Mouse (Mus musculus) C2C12 (cell line): ENCODE results near the gene Pdxk. TPM values are rescaled to one million over a fixed set of nuclear protein-coding genes. Genes with fewer than 3 reads are reported as not detected.

Experiments
- H3K27me3 ChIP-seq: one replicate; pipeline ENCODE4 v1.6.1; 2011; ENCODE audit not compliant: control insufficient read depth, insufficient read depth, insufficient read length
- H3K36me3 ChIP-seq: one replicate; pipeline ENCODE4 v1.6.1; 2011; ENCODE audit not compliant: control insufficient read depth, insufficient read depth
- H3K4me3 ChIP-seq: one replicate; pipeline ENCODE4 v1.5.1; 2011; ENCODE audit warnings: mild to moderate bottlenecking, control low read depth; ENCODE audit not compliant: poor library complexity, insufficient read depth, severe bottlenecking
- H3K79me2 ChIP-seq: one replicate; pipeline ENCODE4 v1.6.1; 2011; ENCODE audit not compliant: control insufficient read depth, insufficient read depth
- H3K79me3 ChIP-seq: one replicate; pipeline ENCODE4 v1.6.1; 2011; ENCODE audit warnings: low read depth, control low read depth
- H3ac ChIP-seq: one replicate; pipeline ENCODE3; 2011; ENCODE audit warnings: low read depth; ENCODE audit not compliant: control insufficient read depth, insufficient read length
- CEBPB ChIP-seq: IDR thresholded peaks from one replicate; pipeline ENCODE4 v1.6.1; 2011; ENCODE audit warnings: low read depth, mild to moderate bottlenecking, control low read depth, moderate library complexity
- CTCF ChIP-seq: IDR thresholded peaks from one replicate; pipeline ENCODE4 v1.5.1; 2011; ENCODE audit not compliant: control insufficient read depth, insufficient read depth, insufficient read length
- FOSL1 ChIP-seq: IDR thresholded peaks from one replicate; pipeline ENCODE4 v1.8.0; 2011; ENCODE audit warnings: mild to moderate bottlenecking, low read length; ENCODE audit not compliant: poor library complexity, insufficient read depth, severe bottlenecking
- MAX ChIP-seq: IDR thresholded peaks from one replicate; pipeline ENCODE4 v1.6.1; 2011; ENCODE audit warnings: mild to moderate bottlenecking, control low read depth
- MYOD1 ChIP-seq: IDR thresholded peaks from one replicate; pipeline ENCODE4 v1.6.1; 2011; ENCODE audit warnings: low read depth; ENCODE audit not compliant: control insufficient read depth, insufficient read length
- MYOG ChIP-seq: IDR thresholded peaks from one replicate; pipeline ENCODE4 v1.6.1; 2011; ENCODE audit not compliant: control insufficient read depth, insufficient read length; ENCODE audit errors: extremely low read depth
- USF1 ChIP-seq: IDR thresholded peaks from one replicate; pipeline ENCODE4 v1.6.1; 2011; ENCODE audit warnings: low read depth, mild to moderate bottlenecking, control low read depth, moderate library complexity
- polyA plus RNA-seq: library from polyadenylated mRNA; unstranded; fragments of >200 nt; fragmentation: generic; extraction: Trizol; gene quantifications from one replicate; pipeline ENCODE4 v1.2.1, GENCODE M21; 2012; ENCODE audit warnings: missing spikeins

The Pdxk gene
- polyA plus RNA-seq, 1 experiment: 10.6 TPM

DNA sequence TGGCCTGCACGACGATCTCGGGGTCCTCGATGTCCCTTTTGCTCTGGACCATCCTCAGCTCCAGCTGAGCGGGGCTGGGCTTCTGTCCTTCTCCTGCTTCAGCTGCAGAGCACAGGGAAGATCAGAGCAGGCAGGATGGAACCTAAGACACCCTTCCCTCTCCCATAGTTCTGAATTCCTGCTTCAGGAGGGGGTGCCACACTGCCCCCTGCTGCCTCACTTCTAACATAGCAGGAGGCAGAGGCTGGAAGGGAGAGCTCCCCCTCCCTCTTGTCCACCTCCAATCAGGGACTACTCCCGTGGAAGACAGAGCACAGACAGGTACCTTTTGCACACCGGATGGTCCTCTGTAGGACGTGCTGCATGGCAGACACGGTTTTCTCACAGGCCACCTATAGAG, 24.0 kb downstream of the Pdxk start:
- no peak overlapping the region for H3K4me3 ChIP-seq
- no peaks in the 10 kb centered on the region for H3K79me2 ChIP-seq
- H3K27me3 ChIP-seq: no peaks in the 10 kb centered on the region
- no peak overlapping the region for H3ac ChIP-seq
- TF ChIP-seq USF1 (no peak), FOSL1 (no peak), CEBPB (no peak), CTCF (peak; percentile 52), MYOG (no peak), MAX (no peak), MYOD1 (no peak)
- H3K36me3 ChIP-seq: peaks cover 5% of the 10 kb centered on the region
- H3K79me3 ChIP-seq: no peaks in the 10 kb centered on the region

GRCm38 (mm10) chr10:78439990-78440389, 24.8 kb downstream of the Pdxk start:
- TF ChIP-seq MAX (no peak), USF1 (no peak), CTCF (no peak), CEBPB (no peak), MYOD1 (no peak), MYOG (no peak), FOSL1 (no peak)

GRCm38 (mm10) chr10:78439550-78439949, 25.2 kb downstream of the Pdxk start:
- Histone ChIP-seq H3K27me3 (no peaks in the 10 kb centered on the region), H3K79me3 (no peaks in the 10 kb centered on the region), H3K36me3 (no peaks in the 10 kb centered on the region), H3ac (no peak overlapping the region), H3K4me3 (no peak overlapping the region), H3K79me2 (no peaks in the 10 kb centered on the region)
- no peak for TF ChIP-seq MAX
- TF ChIP-seq FOSL1: no peak
- no peak for TF ChIP-seq CEBPB
- TF ChIP-seq MYOG: no peak
- TF ChIP-seq MYOD1: no peak
- TF ChIP-seq USF1: no peak
- TF ChIP-seq CTCF: peak; percentile 17

More at GRCm38 (mm10) chr10:78439990-78440389, 24.8 kb downstream of the Pdxk start:
- Histone ChIP-seq H3ac (no peak overlapping the region), H3K4me3 (no peak overlapping the region), H3K79me2 (no peaks in the 10 kb centered on the region), H3K79me3 (no peaks in the 10 kb centered on the region), H3K27me3 (no peaks in the 10 kb centered on the region), H3K36me3 (no peaks in the 10 kb centered on the region)

DNA sequence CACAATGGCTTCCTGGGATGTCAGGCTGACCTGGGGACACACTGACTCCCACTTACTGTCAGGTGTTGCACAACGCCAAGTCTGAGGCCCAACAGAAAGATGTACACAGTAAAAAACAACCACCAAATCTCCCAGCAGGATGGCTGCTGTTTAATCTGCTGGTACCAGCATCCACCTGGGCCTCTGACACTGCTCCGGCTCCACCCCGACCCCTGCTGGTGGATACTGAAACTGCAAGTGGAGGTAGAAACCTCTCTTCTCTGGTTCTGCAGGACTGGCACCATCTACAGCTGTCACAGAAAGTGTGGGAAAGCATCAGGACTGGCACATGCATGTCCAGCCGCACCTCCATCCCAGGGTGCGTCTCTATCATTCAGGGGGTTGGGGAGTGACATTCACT, 26.7 kb downstream of the Pdxk start:
- H3K4me3 ChIP-seq: no peak overlapping the region
- no peaks in the 10 kb centered on the region for H3K79me2 ChIP-seq
- peak; percentile 74 for TF ChIP-seq CTCF
- no peak for TF ChIP-seq MYOG
- no peak for TF ChIP-seq MYOD1
- no peak for TF ChIP-seq USF1
- no peaks in the 10 kb centered on the region for H3K27me3 ChIP-seq
- H3K36me3 ChIP-seq: no peaks in the 10 kb centered on the region
- H3ac ChIP-seq: no peak overlapping the region
- H3K79me3 ChIP-seq: no peaks in the 10 kb centered on the region

DNA sequence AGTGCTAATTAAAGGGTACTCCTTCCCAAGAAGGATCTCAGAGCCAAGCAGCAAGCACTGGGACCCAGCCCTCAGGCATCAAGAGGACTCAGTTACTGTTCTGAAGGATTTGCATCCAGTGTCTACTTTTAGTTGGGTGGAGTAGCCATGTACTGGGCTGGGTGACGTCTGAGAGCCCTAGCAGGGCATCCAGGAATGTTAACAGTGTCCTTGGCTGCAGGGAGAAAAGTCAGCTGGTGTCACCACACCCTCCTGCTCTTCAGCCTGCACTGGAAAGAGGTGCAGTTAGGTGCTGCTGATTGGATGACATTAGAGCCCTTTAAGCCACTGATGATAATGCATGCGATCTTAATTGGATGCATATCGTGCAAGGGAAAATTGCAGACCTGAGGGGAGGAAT, 31.9 kb downstream of the Pdxk start:
- TF ChIP-seq FOSL1: no peak
- no peak for TF ChIP-seq CTCF
- no peak for TF ChIP-seq MYOG
- no peak for TF ChIP-seq MAX
- TF ChIP-seq USF1: no peak
- TF ChIP-seq CEBPB: no peak
- no peak for TF ChIP-seq MYOD1
- no peaks in the 10 kb centered on the region for H3K27me3 ChIP-seq
- H3K4me3 ChIP-seq: no peak overlapping the region
- peaks cover 11% of the 10 kb centered on the region for H3K36me3 ChIP-seq
- no peaks in the 10 kb centered on the region for H3K79me2 ChIP-seq
- no peak overlapping the region for H3ac ChIP-seq
- H3K79me3 ChIP-seq: peaks cover 2% of the 10 kb centered on the region

DNA sequence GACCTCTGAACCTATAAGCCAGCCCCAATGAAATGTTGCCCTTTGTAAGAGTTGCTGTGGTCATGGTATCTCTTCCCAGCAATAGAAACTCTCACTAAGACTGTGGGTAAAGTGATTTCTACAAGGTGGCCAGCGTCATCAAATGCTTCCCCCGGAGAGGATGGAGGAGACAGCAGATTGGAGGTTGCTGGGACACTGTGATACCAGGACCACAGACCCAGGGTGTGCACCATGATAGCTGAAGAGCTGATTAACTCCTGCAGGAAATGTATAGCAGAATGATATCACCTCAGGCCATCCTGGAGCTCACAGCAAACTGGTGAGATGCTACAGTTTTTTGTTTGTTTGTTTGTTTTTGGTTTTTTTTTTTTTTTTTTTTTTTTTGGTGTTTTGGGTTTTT, 35.0 kb downstream of the Pdxk start:
- Histone ChIP-seq H3K36me3 (peaks cover 26% of the 10 kb centered on the region), H3ac (no peak overlapping the region), H3K4me3 (no peak overlapping the region), H3K27me3 (no peaks in the 10 kb centered on the region), H3K79me2 (peaks cover 16% of the 10 kb centered on the region), H3K79me3 (peaks cover 14% of the 10 kb centered on the region)
- no peak for TF ChIP-seq MYOG
- TF ChIP-seq USF1: no peak
- no peak for TF ChIP-seq CTCF
